Mouse (Mus musculus) bone marrow macrophage, adult 2 months (primary cell): Measurements from ENCODE around the gene Gpx6.

Experiments
- CTCF ChIP-seq: IDR thresholded peaks from 2 replicates; pipeline ENCODE4 v1.5.1; 2012; ENCODE audit warnings: low read depth, mild to moderate bottlenecking, low read length, moderate library complexity
- POLR2A ChIP-seq: IDR thresholded peaks from 2 replicates; pipeline ENCODE4 v1.6.1; 2012; ENCODE audit warnings: mild to moderate bottlenecking, low read depth, low read length, borderline replicate concordance

GRCm38 (mm10) chr13:21363719-21364118 is 51.8 kb downstream of the Gpx6 start:
- TF ChIP-seq CTCF = no peak
- no peak for TF ChIP-seq POLR2A
